Mouse (Mus musculus) limb, embryonic 14.5 days (tissue): ENCODE measurements around the gene Plcb3. TPM values are rescaled to one million over a fixed set of nuclear protein-coding genes. Genes with fewer than 3 reads are reported as not detected.

Experiments used
- ATAC-seq: fragments of 200-750 bp; cut with Nextera tagmentation; 2 replicates; pipeline ENCODE4 v1.8.0; 2017; ENCODE audit warnings: low read depth, moderate number of reproducible peaks, moderate TSS enrichment; ENCODE audit not compliant: low FRiP score
- DNase-seq: peaks from one replicate; pipeline ENCODE4 v3.0.0-alpha.2; 2015; ENCODE audit warnings: low spot score
- H3K27ac ChIP-seq: fragments of 300-500 bp; sonication (generic); replicated peaks from 2 replicates; pipeline ENCODE4 v1.5.1; 2014; ENCODE audit warnings: low read depth, mild to moderate bottlenecking, low read length, moderate library complexity, mixed read lengths
- H3K27me3 ChIP-seq: fragments of 300-500 bp; sonication (generic); 2 replicates; pipeline ENCODE4 v1.6.1; 2014; ENCODE audit warnings: low read length, mixed read lengths; ENCODE audit not compliant: control insufficient read depth, insufficient read depth
- H3K36me3 ChIP-seq: fragments of 300-500 bp; sonication (generic); 2 replicates; pipeline ENCODE4 v1.6.1; 2014; ENCODE audit warnings: mild to moderate bottlenecking, low read length, moderate library complexity, mixed read lengths; ENCODE audit not compliant: control insufficient read depth, insufficient read depth
- H3K4me1 ChIP-seq: fragments of 300-500 bp; sonication (generic); 2 replicates; pipeline ENCODE4 v1.6.1; 2014; ENCODE audit warnings: antibody characterized with exemption, low read length, mixed read lengths; ENCODE audit not compliant: control insufficient read depth, insufficient read depth
- H3K4me2 ChIP-seq: fragments of 300-500 bp; sonication (generic); replicated peaks from 2 replicates; pipeline ENCODE4 v1.6.1; 2014; ENCODE audit warnings: low read depth, mild to moderate bottlenecking, low read length, moderate library complexity; ENCODE audit not compliant: severe bottlenecking
- H3K4me3 ChIP-seq: fragments of 300-500 bp; sonication (generic); replicated peaks from 2 replicates; pipeline ENCODE4 v1.5.1; 2014; ENCODE audit warnings: low read length
- H3K9ac ChIP-seq: fragments of 300-500 bp; sonication (generic); 2 replicates; pipeline ENCODE4 v1.6.1; 2014; ENCODE audit warnings: mild to moderate bottlenecking, low read depth, low read length, moderate library complexity; ENCODE audit not compliant: severe bottlenecking
- H3K9me3 ChIP-seq: fragments of 300-500 bp; sonication (generic); 2 replicates; pipeline ENCODE4 v1.6.1; 2016; ENCODE audit warnings: low read length; ENCODE audit not compliant: control insufficient read depth
- POLR2A ChIP-seq: fragments of 200-500 bp; IDR thresholded peaks from 2 replicates; pipeline ENCODE4 v1.8.0; 2012; ENCODE audit warnings: inconsistent platforms, mild to moderate bottlenecking, moderate library complexity, borderline replicate concordance; ENCODE audit not compliant: insufficient read depth, insufficient read length; ENCODE audit errors: extremely low read depth
- WGBS: fragments of 180-500 bp; shearing (Covaris S2); extraction: QIAGEN DNeasy Blood & Tissue Kit; methylation state at CpG from one replicate; pipeline ENCODE4 v1.1.7; 2014; 5-methylcytosine and 5-hydroxymethylcytosine counted together
- polyA plus RNA-seq, 2 experiments: library from polyadenylated mRNA; depleted of rRNA in 1 of 2; stranded (reverse) in 1 of 2; unstranded in 1 of 2; fragments of >200 nt; fragmentation: Nextera tagmentation in 1 of 2; extraction: Ambion mirVana in 1 of 2; gene quantifications; 2 replicates each; pipeline versions ENCODE4 v1.2.1 to v1.2.3; 2012 to 2014

Plcb3 gene
- polyA plus RNA-seq, 2 experiments: 36.6 to 80.6 TPM

GRCm38 (mm10) chr19:6987904-6988285 is 11.6 kb upstream of the Plcb3 start:
- Histone ChIP-seq H3K9me3 (no peaks in the 10 kb centered on the region), H3K4me3 (peak overlapping the region; percentile 82), H3K36me3 (peaks cover 22% of the 10 kb centered on the region), H3K9ac (peak overlapping the region; percentile 88), H3K4me1 (peaks cover 19% of the 10 kb centered on the region), H3K27ac (peak overlapping the region; percentile 79; the same call in 1 of the 2 replicates), H3K27me3 (no peaks in the 10 kb centered on the region), H3K4me2 (peak overlapping the region; percentile 83)
- WGBS: 9% methylated on average over 8 of the region's 8 CpGs
- DNase-seq: no peak
- ATAC-seq: no peak; the same call in 1 of the 2 replicates
- no peak for TF ChIP-seq POLR2A

DNA sequence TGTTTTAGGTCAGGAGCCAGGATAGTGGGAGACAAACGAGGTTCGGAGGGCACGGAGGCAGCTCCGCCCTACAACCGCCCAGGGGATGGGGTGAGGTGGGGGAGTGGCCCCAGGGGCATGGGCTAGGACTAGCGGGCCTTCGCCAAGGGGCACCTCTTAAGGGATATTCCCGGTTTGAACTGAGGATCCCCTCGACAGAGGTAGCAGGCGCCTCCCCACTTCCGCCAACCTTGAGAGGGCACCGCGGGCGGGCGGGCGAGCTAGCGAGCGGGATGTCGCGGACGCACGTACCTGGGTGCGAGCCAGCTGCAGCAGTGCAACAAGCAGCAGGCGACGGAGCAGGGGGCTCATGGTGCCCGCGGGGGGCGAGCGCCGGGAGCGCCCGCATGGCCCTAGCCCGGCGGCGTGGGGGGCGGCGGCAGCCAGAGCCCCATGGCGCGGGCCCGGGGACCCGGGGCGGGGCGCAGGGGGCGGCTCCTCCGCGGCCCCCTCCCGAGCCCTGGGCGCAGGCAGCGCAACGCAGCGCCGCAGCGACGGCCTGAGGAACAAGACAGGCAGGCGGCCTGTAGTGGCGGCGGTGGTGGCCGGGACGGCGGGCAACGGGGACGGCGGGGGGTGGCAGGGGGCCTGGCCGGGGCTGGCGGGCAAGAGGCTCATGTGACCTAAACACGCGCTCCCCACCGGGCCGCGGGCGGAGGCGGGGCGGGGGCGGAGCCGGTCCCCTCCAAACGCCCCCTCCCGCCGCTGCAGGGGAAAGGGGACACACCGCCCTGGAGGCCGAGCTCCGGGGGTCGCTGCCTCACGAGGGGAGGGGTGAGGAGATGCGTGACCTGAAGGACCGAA is 11.0 kb upstream of the Plcb3 start, which contains the start of gene Vegfb:
Vegfb (minus strand) TSS at position 591 of the 843 bp plus-strand sequence.
- H3K27me3 ChIP-seq: no peaks in the 10 kb centered on the region
- peak within 1 kb of the TSS; percentile 79 for H3K27ac ChIP-seq
- peak within 1 kb of the TSS; percentile 83 for H3K4me2 ChIP-seq
- peak; percentile 47 for DNase-seq
- H3K36me3 ChIP-seq: peaks cover 28% of the 10 kb centered on the region
- no peak for TF ChIP-seq POLR2A
- H3K9me3 ChIP-seq: no peaks in the 10 kb centered on the region
- peaks cover 17% of the 10 kb centered on the region for H3K4me1 ChIP-seq
- H3K9ac ChIP-seq: peak within 1 kb of the TSS; percentile 88
- peak; percentile 64 for ATAC-seq
- WGBS: under 1% methylated on average over 34 of the region's 85 CpGs
- H3K4me3 ChIP-seq: peak within 1 kb of the TSS; percentile 82

DNA sequence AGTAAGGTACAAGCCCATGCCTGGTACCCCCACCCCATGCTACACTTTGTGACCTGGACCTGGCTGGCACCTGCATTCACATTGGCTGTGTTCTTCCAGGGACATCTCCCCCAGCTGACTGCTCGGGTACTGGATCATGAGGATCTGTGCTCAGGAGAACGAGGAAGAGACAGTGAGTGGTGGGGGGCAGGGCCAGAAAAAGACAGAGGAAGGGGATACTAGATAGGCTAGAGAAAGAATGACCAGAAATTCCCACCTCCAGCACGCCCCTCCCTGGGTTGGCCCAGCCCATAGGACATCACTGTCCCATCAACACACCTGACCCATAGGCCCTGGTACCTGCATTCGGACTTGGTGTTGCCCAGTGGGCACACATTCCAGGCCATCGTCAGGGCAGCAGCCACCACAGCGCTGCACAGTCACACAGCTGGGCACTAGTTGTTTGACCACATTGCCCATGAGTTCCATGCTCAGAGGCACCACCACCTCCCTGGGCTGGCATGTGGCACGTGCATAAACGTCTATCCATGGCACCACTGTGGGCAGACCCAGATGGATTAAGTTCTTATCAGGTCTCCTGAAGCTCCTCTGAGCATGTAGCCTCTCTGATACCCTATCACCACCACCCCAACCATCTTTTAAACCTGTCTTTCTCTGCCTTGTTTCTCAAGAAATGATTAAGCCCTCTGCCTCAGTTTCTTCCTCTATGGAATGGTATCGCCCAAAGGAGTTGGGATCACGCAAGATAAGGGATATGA is 9.9 kb upstream of the Plcb3 start:
- no peak overlapping the region for H3K27ac ChIP-seq

DNA sequence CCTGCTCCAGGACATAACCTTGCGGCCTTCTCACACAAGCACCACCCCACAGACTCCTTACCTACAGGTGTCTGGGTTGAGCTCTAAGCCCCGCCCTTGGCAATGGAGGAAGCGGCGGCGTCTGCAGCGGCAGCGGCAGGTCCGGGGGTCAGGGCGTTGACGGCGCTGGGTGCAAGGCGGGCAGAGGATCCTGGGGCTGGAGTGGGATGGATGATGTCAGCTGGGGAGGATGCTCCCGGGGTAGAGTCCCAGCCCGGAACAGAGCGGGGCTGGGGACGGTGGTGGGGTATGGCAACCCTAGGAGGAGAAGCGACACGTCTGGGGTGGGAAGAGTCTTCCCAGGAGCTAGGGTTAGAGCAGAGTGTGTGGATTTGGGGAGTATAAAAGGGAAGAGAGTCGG is 9.0 kb upstream of the Plcb3 start:
- 79% methylated on average over 19 of the region's 19 CpGs for WGBS
- H3K27ac ChIP-seq: no peak overlapping the region
- no peak for TF ChIP-seq POLR2A
- peaks cover 17% of the 10 kb centered on the region for H3K4me1 ChIP-seq
- H3K36me3 ChIP-seq: peaks cover 31% of the 10 kb centered on the region
- no peaks in the 10 kb centered on the region for H3K9me3 ChIP-seq
- H3K4me2 ChIP-seq: no peak overlapping the region
- no peak for ATAC-seq
- DNase-seq: no peak
- no peaks in the 10 kb centered on the region for H3K27me3 ChIP-seq
- no peak overlapping the region for H3K9ac ChIP-seq
- H3K4me3 ChIP-seq: no peak overlapping the region

More for the DNA sequence above, 9.9 kb upstream of the Plcb3 start:
- Histone ChIP-seq H3K36me3 (peaks cover 31% of the 10 kb centered on the region), H3K4me2 (peak overlapping the region; percentile 83), H3K4me3 (peak overlapping the region; percentile 82), H3K4me1 (peaks cover 15% of the 10 kb centered on the region), H3K9ac (peak overlapping the region; percentile 88; the same call in 1 of the 2 replicates), H3K9me3 (no peaks in the 10 kb centered on the region), H3K27me3 (no peaks in the 10 kb centered on the region)
- TF ChIP-seq POLR2A: no peak
- ATAC-seq (no peak), DNase-seq (no peak)
- WGBS: 79% methylated on average over 10 of the region's 10 CpGs

DNA sequence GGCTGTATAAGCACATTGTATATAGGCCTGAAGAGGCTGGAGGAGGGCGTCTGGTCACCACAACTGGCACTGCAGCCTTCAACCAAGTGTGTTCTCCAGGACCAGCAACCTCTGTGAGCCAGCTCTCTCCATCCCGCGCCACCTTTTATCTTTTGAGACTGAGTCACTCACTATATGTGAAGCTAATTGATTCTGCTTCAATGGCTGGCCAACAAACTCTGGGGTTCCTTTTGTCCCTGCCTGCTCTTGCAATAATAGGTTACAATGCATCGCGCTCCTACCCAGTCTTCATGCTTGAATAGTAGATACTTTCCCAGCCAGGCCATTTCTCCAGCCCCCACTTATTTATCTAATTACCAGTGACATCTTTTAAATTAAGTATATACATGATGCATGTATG is 7.4 kb upstream of the Plcb3 start:
- no peak overlapping the region for H3K4me2 ChIP-seq
- H3K27ac ChIP-seq: no peak overlapping the region
- H3K9ac ChIP-seq: no peak overlapping the region
- ATAC-seq (no peak), DNase-seq (no peak)
- H3K4me1 ChIP-seq: peaks cover 24% of the 10 kb centered on the region
- H3K9me3 ChIP-seq: no peaks in the 10 kb centered on the region
- no peak for TF ChIP-seq POLR2A
- WGBS: 99% methylated on average over 5 of the region's 5 CpGs
- H3K36me3 ChIP-seq: peaks cover 31% of the 10 kb centered on the region
- H3K27me3 ChIP-seq: no peaks in the 10 kb centered on the region
- H3K4me3 ChIP-seq: no peak overlapping the region
